Mouse (Mus musculus) liver, postnatal 0 days (tissue): Measurements from ENCODE around the gene Ptprk. TPM values are rescaled to one million over a fixed set of nuclear protein-coding genes. Genes with fewer than 3 reads are reported as not detected.

Experiments
- ATAC-seq: fragments of 200-750 bp; cut with Nextera tagmentation; 2 replicates; pipeline ENCODE4 v1.8.0; 2017; ENCODE audit warnings: mild to moderate bottlenecking, moderate library complexity
- DNase-seq: peaks from one replicate; pipeline ENCODE4 v3.0.0-alpha.2; 2016
- H3K27ac ChIP-seq: fragments of 300-500 bp; sonication (generic); 2 replicates; pipeline ENCODE4 v1.5.1; 2014; ENCODE audit warnings: antibody characterized with exemption, moderate library complexity, mild to moderate bottlenecking, low read depth
- H3K27me3 ChIP-seq: fragments of 300-500 bp; sonication (generic); 2 replicates; pipeline ENCODE4 v1.6.1; 2014; ENCODE audit warnings: low read length, control low read depth, mixed read lengths; ENCODE audit not compliant: insufficient read depth
- H3K36me3 ChIP-seq: fragments of 300-500 bp; sonication (generic); replicated peaks from 2 replicates; pipeline ENCODE4 v1.6.1; 2014; ENCODE audit warnings: mild to moderate bottlenecking, control low read depth, low read length, moderate library complexity, mixed read lengths; ENCODE audit not compliant: insufficient read depth
- H3K4me1 ChIP-seq: fragments of 300-500 bp; sonication (generic); 2 replicates; pipeline ENCODE4 v1.6.1; 2014; ENCODE audit warnings: antibody characterized with exemption, mild to moderate bottlenecking, control low read depth; ENCODE audit not compliant: insufficient read depth
- H3K4me2 ChIP-seq: fragments of 300-500 bp; sonication (generic); 2 replicates; pipeline ENCODE4 v1.6.1; 2014; ENCODE audit warnings: low read depth, mild to moderate bottlenecking, low read length, moderate library complexity, mixed read lengths
- H3K4me3 ChIP-seq: fragments of 300-500 bp; sonication (generic); 2 replicates; pipeline ENCODE4 v1.5.1; 2014; ENCODE audit warnings: low read depth, low read length
- H3K9ac ChIP-seq: fragments of 300-500 bp; sonication (generic); replicated peaks from 2 replicates; pipeline ENCODE4 v1.6.1; 2014; ENCODE audit warnings: mild to moderate bottlenecking, moderate library complexity
- H3K9me3 ChIP-seq: fragments of 300-500 bp; sonication (generic); 2 replicates; pipeline ENCODE4 v1.6.1; 2016; ENCODE audit warnings: mild to moderate bottlenecking, control low read depth, low read length, mixed read lengths
- CTCF ChIP-seq: sonication (generic); IDR thresholded peaks from 2 replicates; pipeline ENCODE4 v1.5.1; 2016; ENCODE audit warnings: antibody characterized with exemption, low read depth
- EP300 ChIP-seq: IDR thresholded peaks from 2 replicates; pipeline ENCODE4 v1.6.1; 2016; ENCODE audit warnings: antibody characterized with exemption, low read depth, mild to moderate bottlenecking
- WGBS: fragments of 180-500 bp; shearing (Covaris S2); extraction: QIAGEN DNeasy Blood & Tissue Kit; methylation state at CpG from one replicate; pipeline ENCODE4 v1.1.7; 2014; ENCODE audit not compliant: insufficient replicate concordance; 5-methylcytosine and 5-hydroxymethylcytosine counted together
- polyA plus RNA-seq: library from polyadenylated mRNA; unstranded; fragments of >200 nt; fragmentation: Nextera tagmentation; extraction: Ambion mirVana; gene quantifications from 2 replicates; pipeline ENCODE4 v1.2.1, GENCODE M21; 2015

The Ptprk gene
- polyA plus RNA-seq, 1 experiment from 2014 or later: 11.1 TPM

DNA sequence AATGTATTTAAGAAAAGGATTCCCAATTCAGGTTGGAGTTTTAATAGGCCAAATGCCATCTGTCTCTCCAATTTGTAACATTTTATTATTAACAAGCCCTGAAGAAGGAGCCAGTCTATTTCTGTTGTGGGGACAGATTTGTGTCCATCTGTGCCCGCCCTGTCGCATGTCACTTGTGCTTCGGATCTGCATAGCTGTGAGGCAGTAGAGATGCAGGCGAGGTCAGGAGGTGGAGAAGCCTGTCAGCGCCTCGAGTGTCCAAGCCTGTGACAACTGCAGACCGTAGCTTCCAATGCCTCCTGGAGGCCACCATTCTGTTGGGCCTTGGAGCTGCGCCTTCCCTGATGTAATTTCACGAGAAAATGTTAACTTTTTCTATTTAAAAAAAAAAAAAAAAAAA is 417.6 kb downstream of the Ptprk start:
- TF ChIP-seq CTCF (no peak), EP300 (no peak)
- 71% methylated on average over 9 of the region's 9 CpGs for WGBS

DNA sequence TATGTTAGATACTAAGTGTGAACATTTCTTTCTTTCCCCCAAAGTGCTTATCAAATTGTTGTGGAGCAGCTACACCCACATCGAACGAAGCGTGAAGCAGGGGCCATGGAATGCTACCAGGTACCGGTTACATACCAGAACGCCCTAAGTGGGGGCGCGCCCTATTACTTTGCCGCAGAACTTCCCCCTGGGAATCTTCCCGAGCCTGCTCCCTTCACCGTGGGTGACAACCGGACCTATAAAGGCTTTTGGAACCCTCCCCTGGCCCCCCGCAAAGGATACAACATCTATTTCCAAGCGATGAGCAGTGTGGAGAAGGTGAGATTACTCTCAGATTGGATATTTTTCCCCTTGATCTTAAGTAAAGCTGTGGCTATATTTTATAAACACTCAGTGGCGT is 418.2 kb downstream of the Ptprk start:
- no peak for ATAC-seq
- no peak for DNase-seq

More for the DNA sequence above, 417.6 kb downstream of the Ptprk start:
- ATAC-seq: no peak
- no peak overlapping the region for H3K4me3 ChIP-seq
- H3K4me1 ChIP-seq: no peaks in the 10 kb centered on the region
- H3K36me3 ChIP-seq: no peaks in the 10 kb centered on the region
- no peak overlapping the region for H3K9ac ChIP-seq
- no peaks in the 10 kb centered on the region for H3K27me3 ChIP-seq
- no peaks in the 10 kb centered on the region for H3K9me3 ChIP-seq
- no peak overlapping the region for H3K27ac ChIP-seq
- no peak overlapping the region for H3K4me2 ChIP-seq
- no peak for DNase-seq

GRCm38 (mm10) chr10:28493271-28493861 is 418.7 kb downstream of the Ptprk start:
- Histone ChIP-seq H3K27ac (no peak overlapping the region), H3K36me3 (no peaks in the 10 kb centered on the region), H3K4me3 (no peak overlapping the region), H3K9ac (no peak overlapping the region), H3K27me3 (no peaks in the 10 kb centered on the region), H3K9me3 (no peaks in the 10 kb centered on the region), H3K4me2 (no peak overlapping the region), H3K4me1 (no peaks in the 10 kb centered on the region)
- DNase-seq (no peak), ATAC-seq (no peak)
- whole genome bisulfite sequencing: 76% methylated on average over 7 of the region's 7 CpGs
- TF ChIP-seq EP300: no peak
- no peak for TF ChIP-seq CTCF

More for the DNA sequence above, 418.2 kb downstream of the Ptprk start:
- Histone ChIP-seq H3K27ac (no peak overlapping the region), H3K36me3 (no peaks in the 10 kb centered on the region), H3K9ac (no peak overlapping the region), H3K9me3 (no peaks in the 10 kb centered on the region), H3K27me3 (no peaks in the 10 kb centered on the region), H3K4me2 (no peak overlapping the region), H3K4me3 (no peak overlapping the region), H3K4me1 (no peaks in the 10 kb centered on the region)
- 74% methylated on average over 14 of the region's 14 CpGs for WGBS
- TF ChIP-seq CTCF (no peak), EP300 (no peak)

DNA sequence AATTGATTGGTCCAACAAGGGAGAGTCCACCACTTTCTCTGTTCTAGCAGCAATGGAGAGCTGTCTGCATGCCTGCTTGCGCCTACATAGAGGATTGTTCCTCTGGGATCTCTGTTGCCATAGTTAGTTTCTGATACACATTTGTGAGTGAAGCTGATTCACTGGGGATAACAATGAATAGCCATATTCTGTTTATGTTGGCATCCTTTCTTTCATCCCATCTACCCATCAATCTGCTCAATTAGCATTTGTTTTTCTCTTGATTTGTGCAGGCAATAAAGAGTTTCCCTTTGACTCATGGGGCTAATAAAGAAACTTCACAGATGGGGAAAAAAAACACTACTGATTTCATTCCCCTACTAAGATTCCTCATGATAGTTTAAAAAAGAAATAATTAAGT is 423.2 kb downstream of the Ptprk start:
- TF ChIP-seq CTCF (no peak), EP300 (no peak)

GRCm38 (mm10) chr10:28498504-28498903 is 423.9 kb downstream of the Ptprk start:
- no peak for DNase-seq
- Histone ChIP-seq H3K9ac (no peak overlapping the region), H3K4me2 (no peak overlapping the region), H3K9me3 (no peaks in the 10 kb centered on the region), H3K4me3 (no peak overlapping the region), H3K4me1 (no peaks in the 10 kb centered on the region), H3K27ac (no peak overlapping the region), H3K27me3 (no peaks in the 10 kb centered on the region), H3K36me3 (no peaks in the 10 kb centered on the region)
- ATAC-seq: no peak
- 51% methylated on average over 3 of the region's 3 CpGs for WGBS
- TF ChIP-seq CTCF (no peak), EP300 (no peak)

More for the DNA sequence above, 423.2 kb downstream of the Ptprk start:
- Histone ChIP-seq H3K4me1 (no peaks in the 10 kb centered on the region), H3K27ac (no peak overlapping the region), H3K4me2 (no peak overlapping the region), H3K27me3 (no peaks in the 10 kb centered on the region), H3K9me3 (no peaks in the 10 kb centered on the region), H3K9ac (no peak overlapping the region), H3K36me3 (no peaks in the 10 kb centered on the region), H3K4me3 (no peak overlapping the region)
- 70% methylated on average over 1 of the region's 1 CpGs for WGBS
- DNase-seq (no peak), ATAC-seq (no peak)

DNA sequence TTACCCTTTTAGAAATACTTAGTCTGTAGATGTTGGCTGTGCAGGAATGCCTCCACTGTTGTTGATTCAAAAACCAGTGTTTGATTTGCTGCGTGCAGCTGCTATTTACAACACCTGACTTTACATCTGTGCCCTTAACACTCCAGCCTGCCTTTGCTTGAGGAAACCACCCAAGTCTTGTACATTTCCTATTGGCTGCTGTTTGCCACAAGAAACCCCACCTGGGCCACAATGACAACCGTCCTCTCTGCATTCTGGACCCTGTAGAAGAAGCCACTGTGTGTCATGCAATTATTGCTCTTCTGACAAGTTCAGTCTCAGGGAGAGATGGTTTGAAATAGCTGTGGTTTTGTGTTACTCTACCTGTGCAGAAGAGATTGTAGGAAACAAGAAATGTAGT is 439.0 kb downstream of the Ptprk start:
- no peaks in the 10 kb centered on the region for H3K27me3 ChIP-seq
- no peak overlapping the region for H3K27ac ChIP-seq
- DNase-seq (no peak), ATAC-seq (no peak)
- 47% methylated on average over 2 of the region's 2 CpGs for WGBS
- H3K9me3 ChIP-seq: no peaks in the 10 kb centered on the region
- no peaks in the 10 kb centered on the region for H3K4me1 ChIP-seq
- no peaks in the 10 kb centered on the region for H3K36me3 ChIP-seq
- no peak overlapping the region for H3K4me3 ChIP-seq
- H3K4me2 ChIP-seq: no peak overlapping the region
- H3K9ac ChIP-seq: no peak overlapping the region
- TF ChIP-seq CTCF: no peak
- TF ChIP-seq EP300: no peak
